Mouse (Mus musculus): ENCODE results near the gene Rps15a.

Gene Rps15a

DNA sequence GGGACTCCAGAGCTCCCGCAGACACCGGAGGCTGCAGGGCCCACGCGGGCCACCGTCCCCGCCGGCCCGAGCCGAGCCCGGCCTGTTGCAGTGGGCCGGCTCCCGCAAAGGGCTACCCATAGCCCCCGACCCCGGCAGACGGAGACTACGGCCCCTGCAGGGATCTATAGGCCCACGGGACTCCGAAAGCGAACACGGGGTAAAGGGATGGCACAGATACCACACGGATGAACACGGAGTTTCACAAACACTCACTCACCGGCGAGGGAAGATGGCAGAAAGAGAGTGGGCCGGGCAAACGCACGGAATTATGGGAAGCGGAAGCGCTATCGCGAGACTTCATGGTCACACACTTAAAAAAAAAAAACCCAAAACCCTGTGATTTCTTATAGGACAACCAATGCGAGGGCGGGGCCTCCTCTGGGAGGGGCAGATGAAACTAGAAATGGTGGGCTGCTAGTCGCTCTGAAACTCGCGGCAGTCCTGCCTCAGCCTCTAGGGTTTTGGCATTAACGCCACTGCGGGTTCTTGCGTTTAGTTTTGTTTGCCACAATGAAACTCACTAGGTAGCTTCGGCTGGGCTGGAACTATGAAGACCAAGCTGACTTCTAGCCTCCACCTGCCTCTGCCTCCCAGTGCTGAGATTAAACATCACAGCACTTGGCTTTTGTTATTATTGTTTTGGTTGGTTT is at the start of gene Rps15a:
Gene Rps15a, minus strand, starts transcription at position 312 of the 692 bp plus-strand sequence.
- peak; percentile 99 for DNase-seq (ENCODE audit: low read depth)

DNA sequence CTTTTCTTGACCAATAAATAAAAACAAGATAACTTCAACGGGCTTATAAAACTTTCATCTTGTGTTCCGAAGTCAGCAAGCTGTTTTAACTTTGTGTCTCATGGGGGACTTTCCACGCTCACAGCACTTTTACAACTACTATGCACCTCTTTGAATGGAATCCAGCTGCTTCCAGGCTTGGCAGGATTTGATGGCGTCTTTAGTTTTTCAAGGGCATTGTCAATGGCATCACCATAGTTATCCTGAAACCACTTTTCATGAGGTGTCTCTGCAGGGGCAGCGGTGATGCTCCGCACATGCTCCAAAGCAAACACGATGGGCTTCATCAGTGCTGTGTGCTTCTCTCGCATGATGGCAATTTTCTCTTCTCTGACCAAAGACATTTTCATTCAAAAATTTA is 47.0 kb upstream of the Rps15a start:
- no peak for DNase-seq (ENCODE audit: low read depth)

DNA sequence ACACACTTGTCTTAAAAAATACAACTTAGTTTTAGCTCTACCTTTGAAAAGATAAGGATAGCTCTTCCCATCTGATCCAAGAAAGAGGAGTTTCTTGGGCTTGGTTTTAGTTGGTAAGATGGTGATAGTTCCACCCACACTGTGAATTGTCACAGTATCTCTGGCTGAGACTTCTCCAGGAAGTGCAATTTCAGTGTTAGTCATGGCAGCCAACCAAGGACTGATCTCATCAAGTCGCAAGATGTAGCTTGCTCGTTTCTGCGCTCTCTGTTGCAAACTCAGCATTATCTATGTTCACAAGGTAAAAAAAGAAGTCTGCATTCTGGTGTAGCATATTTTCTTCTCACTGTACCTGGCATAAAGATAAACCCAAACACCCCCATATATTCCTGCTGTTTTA is 44.1 kb upstream of the Rps15a start:
- DNase-seq (ENCODE audit: low read depth), result no peak

DNA sequence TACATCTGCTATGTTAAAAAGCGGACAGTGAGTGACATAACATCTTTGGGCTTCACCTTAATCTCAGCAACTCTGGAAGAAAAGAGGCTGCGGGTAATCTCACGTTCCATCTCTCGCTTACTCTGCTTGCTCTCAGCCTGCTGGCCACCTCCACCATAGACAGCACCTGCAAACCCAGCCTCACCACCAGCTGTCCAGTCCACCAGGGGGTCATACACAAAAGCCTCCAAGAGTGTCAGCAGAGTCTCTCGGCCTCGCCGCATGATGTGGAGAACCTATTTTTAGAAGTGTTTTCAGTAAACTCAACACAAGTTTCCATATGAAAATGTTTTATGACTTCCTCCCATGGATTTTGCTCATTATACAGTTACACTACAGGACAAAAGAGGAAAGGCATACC is 40.5 kb upstream of the Rps15a start:
- no peak for DNase-seq (ENCODE audit: low read depth)

DNA sequence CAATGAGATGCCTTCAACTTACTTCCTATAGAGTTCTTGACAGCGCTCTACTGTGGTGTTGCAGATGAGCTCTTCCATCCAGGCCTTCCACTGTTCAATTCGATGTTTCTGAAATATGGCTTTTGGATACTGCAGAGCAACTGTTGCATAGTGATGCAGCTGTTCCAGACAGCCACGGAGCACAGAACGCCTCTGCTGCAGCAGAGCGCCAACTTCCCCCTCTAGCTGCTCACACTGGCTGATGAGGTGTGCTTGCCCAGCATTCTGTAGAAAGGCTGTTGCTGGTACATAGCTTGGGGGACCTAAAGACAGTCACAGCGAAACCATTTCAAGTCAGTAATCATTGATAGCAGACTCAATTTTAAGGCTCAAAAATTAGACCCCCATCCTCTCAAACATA is 38.2 kb upstream of the Rps15a start:
- no peak for DNase-seq (ENCODE audit: low read depth)

DNA sequence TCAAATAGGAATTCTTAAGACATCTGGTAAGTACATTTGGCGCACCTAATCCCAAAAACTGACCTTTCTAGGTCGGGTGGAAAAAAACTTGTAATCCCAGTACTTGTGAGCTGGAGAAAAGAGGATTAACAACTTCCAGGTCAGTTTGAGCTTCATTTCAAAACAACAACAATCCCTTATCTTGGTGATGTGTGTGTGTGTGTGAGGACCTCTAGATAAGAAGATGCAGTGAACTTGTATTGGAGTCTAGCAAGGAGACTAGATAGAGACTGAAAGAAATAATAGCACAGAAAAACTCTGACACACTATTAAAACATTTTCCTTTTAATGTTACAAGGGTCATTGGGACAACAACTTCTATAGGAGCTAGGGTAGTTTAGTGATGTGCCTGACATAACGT is 27.6 kb upstream of the Rps15a start:
- DNase-seq (ENCODE audit: low read depth), result no peak

DNA sequence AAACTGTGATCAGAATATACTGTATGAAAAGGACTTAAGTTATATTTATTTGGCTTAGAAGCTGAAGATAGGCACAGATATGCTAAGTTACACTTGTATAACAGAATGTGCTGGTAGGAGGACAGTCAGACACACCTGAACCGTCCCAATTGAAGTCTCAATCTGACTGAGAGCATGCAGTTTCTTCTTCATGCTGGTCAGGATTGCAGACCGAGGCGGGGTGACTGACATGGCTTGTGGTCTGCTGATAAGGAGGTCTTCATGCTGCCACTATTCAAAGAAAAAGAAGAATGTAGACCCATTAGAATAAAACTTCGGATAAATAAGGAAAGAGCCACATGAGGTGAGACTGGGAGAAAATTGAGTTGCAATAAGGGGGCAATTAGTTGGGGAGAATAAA is 27.1 kb upstream of the Rps15a start:
- no peak for DNase-seq (ENCODE audit: low read depth)

DNA sequence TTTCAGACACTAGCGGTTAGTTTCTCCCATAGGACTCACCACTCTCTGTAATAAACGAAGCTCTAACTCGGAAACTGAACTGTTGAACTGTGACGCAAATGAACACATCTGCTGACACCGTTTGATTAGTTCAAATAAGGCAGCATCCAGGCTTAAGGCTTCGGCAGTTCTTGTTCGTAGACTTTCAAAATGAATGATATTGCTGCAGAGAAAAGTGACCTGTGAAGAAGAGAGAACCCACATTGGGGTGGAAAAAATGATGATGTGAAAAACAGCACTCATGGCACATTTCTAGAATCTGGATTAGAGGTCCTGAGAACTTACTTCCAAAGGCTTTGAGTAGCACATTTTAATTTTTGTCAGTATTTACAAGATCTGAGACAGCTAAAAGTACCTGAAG is 25.3 kb upstream of the Rps15a start:
- DNase-seq (ENCODE audit: low read depth), result no peak

DNA sequence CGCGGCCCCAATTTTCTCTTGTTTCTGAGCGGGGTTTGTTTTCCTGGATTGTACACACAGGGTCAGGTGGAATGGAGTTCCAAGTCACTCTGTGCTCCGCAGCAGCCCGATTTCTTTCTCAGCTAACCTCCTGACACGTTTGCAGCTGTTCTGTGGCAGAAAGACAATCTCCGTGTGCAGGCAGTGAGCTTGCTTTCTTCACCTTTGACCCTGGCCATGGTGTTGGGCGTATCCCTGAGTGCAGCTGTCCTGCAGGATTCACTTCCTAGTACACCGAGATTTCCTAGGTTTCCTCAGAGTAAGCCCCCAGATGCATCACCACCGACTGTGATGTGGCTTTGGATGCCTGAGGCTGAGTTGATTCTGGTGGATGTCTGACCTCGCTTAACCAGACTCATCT is 19.1 kb upstream of the Rps15a start:
- no peak for DNase-seq (ENCODE audit: low read depth)

DNA sequence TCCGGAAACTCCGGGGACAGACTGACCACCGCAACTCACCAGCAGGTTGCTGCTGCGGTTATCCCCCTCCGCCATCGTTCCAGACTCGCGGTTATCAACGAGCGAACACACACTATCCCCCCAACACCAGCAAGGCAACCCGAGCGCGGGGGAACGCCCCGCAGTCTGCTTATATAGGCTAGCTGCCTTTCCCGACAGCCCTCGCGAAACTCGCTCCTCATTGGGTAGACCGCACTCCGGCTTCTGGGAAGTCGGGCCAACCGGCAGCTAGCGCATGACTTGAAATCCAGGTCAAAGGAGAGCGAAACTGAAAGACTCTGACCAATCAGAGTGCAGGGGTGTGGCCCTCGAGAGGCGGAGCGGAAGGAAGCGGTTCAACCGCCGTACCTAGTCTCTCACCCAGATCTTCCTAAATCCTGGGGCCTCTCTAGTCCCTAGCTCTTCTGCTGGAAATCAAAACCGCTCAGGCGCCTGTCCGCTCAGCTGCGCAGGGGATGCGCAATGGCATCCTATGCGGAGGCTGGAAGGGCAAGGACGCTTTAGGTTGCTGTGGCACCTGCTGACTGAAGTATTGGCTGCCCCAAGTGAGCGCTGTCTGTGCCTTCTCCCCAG is 13.5 kb upstream of the Rps15a start, which contains the start of gene Arl6ip1:
Gene Arl6ip1, minus strand, starts transcription at position 233 of the 612 bp plus-strand sequence.
- DNase-seq (ENCODE audit: low read depth), result peak; percentile 98

DNA sequence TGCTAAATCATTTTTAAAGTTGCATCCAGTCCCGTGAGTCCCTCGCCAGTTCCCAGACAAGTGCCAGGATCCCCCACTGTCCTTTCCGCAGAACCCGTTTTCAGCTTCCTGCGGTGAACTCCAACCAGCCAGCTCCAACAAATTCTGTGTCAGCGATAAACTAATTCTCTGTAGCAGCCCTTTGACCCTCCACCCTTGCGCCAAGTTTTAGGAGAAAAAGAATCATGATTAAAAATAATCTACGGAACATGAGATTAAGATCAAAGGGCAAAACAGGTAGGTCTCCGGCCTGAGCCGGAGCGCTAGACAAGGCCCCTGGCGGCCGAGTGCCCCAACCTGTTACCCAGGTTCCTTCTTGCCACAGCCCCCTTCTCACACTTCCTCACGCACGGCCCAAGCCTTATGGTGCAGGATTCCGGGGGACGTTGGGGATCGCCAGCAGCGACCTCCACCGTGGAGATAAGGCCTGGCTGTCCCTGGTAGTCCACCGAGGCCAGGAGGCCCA is 13.0 kb upstream of the Rps15a start:
- no peak for DNase-seq (ENCODE audit: low read depth)

DNA sequence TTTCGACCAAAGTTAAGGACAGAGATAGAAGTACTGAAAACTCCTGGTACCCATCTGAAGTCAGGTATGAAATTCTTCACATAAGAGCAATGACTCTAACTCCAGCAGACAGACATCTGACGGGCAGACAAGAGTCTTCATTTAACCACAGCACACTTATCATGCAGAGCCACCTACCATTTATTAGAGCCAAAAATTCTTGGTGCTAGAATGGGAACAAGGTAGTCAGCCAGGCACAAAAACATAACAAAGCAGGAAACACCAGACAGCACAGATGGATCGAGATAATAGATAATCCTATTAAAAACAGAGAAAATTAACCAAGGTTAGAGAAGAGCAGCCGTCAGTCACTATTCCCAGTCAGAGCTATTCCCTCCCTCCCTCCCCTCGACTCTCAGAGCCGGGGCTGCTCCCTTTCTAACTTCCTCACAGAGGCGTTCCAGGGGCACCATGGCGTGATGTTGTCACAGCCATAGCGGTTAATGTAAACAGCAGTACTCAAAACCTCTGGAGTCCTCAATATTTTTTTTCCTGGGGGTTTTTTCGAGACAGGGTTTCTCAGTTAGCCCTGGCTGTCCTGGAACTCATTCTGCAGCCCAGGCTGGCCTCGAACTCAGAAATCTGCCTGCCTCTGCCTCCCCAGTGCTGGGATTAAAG is 10.4 kb upstream of the Rps15a start:
- no peak for DNase-seq (ENCODE audit: low read depth)

DNA sequence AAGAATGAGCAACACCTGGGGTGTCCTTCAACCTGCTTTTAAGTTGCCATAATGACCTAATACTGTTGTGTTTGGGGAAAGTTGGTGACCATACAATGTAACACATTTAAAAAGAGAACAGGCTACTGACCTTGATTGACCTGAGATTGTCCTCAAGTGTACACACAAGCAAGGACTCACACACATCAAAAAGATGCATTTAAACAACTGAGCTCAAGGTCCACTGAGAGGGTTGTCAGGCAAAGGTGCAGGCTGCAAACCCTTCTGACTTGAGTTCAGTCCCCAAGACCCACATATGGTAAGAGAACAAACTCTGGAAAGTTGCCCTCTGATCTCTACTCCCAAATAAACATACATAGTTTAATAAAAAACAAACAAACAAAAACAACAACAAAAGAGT is 9.7 kb upstream of the Rps15a start:
- no peak for DNase-seq (ENCODE audit: low read depth)

DNA sequence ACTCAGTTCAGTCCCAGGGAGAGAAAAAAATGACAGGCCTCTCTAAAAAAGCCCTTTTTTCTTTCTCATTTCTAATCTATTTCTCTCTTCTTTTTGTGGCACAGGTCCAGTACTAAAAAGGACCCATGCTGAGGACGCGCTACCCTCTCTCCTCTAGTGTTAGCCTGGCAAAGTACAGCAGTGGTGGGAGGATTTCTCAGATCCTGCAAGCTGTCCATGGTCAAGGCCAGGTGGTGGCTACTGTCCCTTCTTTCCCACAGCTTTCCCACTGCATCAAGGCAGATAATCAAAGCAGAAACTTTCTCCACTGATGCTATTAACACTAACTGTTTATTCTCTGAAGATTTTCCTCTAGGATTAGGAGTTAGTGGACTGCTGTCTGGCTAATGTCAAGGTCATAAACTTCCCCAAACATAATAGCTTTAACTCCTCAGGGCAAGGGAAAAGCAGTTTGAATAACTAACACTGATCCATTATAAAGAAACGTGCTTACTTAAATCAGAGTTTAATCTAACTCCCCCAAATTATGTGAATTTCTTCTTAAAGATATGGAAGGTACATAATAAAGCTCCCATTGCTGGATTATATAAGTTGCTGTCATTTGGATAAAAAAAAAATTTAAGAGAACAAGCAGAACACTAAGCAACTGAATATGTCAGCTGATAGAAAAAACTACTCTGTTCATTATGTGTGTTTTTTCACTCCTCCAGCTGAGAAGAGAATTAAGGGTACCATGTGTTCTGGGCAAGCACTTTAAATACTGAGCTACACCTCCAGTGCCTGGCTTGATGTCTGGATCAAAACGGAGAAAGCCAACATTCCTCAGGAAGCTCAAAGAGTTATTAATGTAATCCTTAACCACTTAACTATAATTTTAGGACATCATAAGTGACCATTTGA is 7.8 kb upstream of the Rps15a start:
- no peak for DNase-seq (ENCODE audit: low read depth)

DNA sequence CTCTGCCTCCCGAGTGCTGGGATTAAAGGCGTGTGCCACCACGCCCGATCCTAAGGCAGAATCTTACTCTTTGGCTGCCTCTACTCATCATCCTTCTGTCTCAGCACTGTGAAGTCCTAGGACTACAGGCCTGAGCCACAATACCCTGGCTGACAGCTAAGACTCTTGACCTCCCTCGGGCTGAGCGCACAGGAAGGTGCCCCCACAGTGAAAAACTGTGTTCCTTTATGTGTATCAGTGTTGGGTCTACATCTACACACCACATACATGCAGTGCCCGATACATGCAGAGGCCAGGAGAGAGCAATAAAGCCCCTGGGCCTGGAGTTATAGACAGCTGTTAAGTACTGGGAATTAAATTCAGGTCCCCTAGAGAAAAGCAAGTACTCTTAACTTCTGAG is 6.2 kb upstream of the Rps15a start:
- no peak for DNase-seq (ENCODE audit: low read depth)

DNA sequence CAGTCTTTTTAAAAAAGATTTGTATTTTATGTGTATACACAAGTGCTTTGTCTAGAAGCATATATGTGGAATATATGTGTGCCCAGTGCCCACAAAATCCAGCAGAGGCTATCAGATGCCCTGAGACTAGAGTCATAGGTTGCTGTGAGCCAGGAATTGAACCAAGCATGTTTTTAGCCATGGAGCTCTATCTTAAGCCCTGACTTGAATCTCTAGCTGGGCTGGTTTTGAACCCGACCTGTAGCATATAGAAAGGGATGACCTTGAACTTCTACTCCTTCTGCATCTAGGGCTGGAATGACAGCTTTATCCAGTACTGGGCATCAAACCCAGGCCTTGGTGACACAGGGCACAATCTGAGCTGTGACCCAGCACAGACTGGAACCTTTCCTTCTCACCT is 4.7 kb upstream of the Rps15a start:
- no peak for DNase-seq (ENCODE audit: low read depth)

DNA sequence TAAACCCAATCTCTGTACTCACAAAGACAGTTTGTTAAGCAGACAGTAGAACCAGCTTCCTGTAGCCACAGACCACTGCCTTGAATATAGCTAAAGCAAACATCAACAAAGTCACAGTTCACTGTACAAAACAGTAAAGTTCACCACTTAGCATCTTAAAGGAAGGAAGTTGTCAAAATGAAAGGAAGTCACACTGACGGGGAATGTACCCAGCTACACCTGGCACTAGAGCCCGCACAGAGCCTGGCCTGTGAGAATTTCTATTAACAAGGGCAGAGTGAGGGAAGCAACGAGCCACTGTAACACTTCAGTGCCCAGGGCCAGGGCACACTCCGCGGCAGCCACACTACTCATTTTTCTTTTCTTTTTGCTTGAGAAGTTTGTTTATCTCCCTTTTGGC is 4.0 kb upstream of the Rps15a start:
- peak; percentile 75 for DNase-seq (ENCODE audit: low read depth)

DNA sequence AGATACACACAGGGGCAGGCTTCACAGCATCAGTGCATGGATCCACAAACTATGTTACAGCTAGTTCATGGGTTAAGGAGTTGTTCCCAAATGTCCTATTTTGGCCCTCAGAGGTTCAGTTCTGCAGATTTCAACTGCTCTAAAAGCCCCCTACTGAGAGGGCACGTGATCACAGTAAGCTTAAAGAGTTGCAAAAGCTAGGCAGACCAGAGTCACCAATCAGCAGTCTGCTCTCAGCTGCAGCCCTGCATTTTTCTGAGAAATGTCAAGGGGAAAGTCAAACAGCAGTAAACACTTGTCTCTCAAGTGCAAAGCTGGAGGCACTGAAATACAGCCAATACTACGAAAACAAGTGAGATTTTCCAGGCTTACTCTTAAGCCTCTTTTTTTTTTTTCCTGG is 3.2 kb upstream of the Rps15a start:
- DNase-seq (ENCODE audit: low read depth), result no peak

DNA sequence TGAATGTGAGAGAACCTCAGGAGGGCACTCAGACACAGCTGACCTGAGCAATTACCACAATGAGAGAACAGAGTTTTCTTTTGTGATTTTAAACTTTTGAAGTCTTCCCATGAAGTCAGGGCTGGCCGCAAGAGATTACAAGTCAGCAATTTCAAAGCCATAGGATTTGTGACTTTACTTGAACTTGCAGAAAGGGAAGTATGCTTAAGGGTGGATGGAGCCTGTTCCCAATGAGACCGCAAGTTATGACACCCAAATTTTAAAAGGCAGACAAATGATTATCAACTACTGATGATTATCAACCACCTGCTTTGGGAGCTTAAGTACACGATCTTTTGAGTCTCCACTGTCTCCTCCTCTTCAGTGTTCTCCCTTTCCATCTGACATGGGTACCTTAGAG is 2.4 kb upstream of the Rps15a start:
- no peak for DNase-seq (ENCODE audit: low read depth)

DNA sequence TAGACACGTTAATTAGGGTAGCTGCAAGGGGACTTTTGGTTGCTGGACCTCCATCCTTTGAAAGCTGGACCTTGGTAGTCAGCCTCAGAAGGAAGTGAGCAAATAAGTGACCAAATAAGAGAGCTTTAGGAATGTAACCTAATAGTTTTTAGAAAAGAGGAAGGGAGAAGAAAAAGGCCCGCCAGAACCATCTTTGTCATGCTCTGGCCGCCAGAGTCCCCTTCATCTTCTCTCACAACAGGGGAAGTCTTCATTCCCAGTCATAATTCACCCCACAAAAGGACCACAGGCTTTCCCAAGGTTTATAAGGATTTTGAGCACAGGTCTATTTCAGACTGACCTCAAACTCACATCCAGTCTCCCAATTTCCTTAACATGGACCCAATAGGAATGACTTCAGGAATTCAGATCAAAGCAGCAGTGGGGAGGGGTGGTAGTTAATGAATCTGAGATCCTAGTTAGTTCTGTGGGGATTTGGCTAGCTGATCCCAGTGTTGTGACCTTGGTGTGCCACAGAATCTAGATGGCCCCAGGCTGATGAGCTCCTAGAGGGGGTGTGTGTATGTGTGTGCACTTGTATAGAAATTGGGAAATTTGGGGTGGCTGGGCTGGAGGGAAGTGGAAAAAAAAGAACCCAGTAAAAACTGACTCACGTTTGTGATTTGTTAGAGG is 1.7 kb upstream of the Rps15a start:
- no peak for DNase-seq (ENCODE audit: low read depth)

DNA sequence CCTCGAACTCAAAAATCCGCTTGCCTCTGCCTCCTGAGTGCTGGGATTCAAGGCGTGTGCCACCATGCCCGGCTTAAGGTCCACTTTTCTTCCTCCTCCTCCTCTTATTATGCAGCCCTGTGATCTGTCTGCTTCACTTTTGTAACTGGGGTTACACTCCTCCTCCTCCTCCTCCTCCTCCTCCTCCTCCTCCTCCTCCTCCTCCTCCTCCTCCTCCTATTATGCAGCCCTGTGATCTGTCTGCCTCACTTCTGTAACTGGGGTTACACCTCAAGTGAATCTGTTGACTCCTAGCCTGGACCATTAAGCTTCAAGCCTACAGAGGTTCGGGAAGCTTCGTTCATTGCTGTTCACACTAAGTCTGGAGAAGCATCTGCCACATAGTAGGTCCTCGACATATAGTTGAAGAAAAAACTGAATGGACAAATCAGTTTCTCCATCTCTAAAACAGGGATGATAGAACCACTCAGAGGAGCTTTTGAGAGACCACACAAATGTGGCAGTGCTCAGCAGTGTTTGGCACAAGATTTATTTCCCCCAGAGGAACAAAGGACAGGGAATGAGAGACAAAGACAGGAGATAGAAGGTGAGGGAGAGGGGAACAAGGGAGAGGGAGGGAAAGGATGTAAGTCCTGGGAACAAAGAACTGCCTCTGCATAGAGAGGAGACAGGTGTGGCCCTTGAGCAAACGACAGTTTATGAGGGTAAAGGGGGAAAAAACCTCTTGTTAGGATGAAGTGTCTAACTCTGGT is 975 bp upstream of the Rps15a start:
- DNase-seq (ENCODE audit: low read depth), result no peak
